Mouse (Mus musculus): ENCODE measurements around the gene Thy1.

The Thy1 gene

DNA sequence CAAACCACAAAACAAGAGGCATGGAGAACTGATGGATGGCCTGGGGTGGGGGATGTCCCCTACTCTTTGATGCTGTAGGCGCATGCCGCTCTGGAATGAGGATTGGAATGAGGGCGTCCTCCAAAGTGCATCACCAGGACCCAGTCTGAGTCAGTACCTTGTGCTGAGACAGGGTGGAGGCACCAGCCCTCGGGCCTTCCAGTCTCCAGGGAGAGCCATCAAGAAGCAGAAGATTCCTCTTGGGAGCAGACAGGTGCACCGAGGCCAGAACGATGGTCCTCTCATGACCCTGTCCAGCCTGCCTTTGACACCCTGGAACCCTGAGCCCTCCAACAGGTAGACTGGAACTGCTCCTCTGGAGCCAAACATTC, 24.8 kb downstream of the Thy1 start:
- no peak for DNase-seq

DNA sequence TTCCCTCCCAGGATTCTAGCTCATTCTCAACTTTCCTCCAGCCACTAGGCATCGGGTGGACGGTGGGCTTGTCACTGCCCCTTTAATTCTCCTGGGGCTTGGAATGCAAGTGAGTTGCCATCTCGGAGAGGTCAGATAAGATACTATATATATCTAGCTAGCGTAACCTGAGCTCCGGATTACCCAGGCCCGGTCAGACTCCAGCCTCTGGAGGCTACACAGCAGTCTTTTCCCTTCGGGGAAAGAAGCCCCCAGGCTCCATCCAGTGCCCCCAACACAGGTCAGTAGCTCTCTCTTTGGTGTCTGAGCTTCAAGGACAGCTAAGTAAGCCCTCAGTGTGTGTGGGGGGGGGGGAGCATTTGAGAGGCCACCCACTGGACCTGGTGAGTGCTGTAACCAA, 26.1 kb downstream of the Thy1 start:
- no peak for DNase-seq

DNA sequence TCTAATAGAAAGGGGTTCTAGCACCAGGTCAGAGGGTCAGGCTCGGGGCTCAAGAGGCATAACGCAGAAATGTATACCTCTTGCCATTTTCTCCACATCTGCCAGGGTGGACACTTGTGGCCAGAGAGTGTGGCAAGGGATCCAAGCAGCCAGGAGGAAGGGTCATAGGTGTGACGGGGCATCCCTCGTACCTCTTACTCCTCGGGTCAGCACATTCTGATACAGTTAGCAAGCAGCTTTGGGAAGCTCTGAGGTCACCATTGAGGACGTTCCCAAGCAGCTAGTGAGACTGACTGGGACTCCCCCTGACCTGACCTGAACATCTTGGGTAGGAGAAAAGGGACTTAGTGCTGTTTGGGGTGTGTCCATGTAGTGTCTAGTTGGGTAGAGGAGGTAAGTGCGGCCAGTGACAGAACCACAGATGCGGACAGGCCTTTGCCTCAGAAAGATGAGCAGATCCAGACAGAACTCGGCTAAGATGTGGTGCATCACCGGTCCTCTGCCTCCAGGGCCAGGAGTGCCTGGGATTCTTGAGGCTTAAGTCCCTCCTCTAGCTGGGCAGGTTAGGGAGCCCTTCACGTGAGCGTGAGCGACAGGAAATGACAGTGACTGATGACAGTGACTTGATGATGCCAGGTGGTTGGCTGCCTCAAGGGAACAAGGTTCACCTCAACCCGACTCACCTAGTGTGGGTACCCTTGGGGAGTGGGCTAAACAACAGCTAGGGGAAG, 27.1 kb downstream of the Thy1 start:
- no peak for DNase-seq

DNA sequence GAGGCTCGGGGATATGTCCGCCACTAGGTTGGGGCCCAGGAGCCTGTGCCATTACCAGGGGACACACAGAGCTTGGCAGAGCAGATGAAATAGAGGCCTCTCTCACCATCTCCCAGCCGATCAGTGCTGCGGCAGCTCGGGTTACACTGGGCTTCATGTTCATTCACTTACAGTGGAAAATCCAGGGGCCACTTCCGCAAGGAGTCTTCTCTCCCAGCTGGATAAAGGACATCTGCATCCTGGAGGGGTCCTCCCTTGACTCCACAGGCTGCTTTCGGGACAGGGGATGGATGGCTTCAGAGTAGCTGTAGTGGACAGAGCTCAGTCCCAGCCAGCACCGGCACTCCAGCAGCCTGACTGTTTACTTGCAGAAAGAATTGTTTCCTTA, 27.7 kb downstream of the Thy1 start:
- DNase-seq: no peak

DNA sequence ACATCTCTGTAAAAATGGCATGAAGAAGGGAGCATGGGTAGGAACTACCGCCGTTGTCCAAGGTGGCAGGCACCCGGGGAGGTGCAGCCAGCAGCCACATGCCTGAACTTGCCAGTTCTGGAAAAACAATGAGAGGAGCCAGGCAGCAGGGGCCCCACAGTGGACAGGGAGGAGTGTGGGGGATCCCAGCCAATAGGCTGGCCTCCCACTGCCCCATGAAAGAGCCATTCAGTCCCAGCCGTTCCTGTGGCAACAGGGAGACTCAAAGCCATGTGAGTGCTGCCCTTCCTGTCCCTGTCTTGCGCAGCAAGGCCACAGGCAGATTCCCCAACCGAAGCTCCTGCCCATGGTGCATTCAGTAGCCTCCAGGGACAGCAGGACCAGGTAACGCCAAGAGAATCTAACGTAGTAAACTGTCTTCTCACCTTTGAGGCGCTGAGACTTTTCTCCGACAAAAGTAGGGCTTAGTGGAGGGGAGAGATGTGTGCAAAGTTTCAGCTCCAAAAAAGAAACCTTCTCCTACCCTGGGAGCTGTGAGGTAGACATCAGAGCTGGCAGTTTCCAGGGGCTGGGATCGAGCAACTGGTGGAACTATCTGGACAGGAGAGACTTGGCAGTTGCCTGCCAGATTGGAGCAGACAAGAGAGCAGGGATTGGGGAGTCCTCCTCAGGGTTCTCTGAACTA, 28.9 kb downstream of the Thy1 start:
- DNase-seq: no peak

DNA sequence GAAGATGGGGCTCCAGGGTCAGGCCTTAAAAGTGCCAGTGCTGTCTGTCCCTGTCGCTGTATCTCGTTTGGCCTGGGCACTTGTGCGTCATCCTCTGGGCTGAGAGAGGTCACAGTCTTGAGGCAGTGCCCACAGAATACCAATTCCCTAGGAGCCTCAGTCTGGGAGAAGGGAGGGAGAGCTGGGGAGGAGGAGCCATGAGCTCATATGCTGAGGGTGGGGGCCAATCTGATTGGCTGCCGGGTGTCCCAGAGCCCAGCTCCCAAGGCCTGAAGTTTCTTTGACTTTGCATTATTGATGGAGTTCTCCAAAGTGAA, 29.4 kb downstream of the Thy1 start:
- no peak for DNase-seq

DNA sequence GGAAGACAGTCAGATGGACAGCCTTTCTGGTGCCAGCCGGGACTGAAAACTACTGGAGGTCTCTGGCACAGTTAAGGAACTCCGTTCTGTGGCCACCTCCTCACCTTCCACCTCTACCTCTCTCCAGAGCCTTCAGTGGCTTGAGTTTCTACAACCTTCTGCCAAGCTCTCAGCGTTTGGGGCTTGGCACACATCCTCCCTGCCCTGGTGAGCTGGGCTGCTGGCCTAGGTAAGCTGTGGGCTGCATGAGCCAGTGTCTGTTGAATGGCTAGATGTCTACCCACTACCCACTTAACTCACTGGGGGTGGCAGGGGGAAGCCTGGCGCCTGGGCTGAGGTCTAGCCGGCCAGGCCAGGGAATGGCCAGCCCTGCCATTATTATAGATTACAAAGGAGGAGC, 29.9 kb downstream of the Thy1 start:
- peak; percentile 64 for DNase-seq

DNA sequence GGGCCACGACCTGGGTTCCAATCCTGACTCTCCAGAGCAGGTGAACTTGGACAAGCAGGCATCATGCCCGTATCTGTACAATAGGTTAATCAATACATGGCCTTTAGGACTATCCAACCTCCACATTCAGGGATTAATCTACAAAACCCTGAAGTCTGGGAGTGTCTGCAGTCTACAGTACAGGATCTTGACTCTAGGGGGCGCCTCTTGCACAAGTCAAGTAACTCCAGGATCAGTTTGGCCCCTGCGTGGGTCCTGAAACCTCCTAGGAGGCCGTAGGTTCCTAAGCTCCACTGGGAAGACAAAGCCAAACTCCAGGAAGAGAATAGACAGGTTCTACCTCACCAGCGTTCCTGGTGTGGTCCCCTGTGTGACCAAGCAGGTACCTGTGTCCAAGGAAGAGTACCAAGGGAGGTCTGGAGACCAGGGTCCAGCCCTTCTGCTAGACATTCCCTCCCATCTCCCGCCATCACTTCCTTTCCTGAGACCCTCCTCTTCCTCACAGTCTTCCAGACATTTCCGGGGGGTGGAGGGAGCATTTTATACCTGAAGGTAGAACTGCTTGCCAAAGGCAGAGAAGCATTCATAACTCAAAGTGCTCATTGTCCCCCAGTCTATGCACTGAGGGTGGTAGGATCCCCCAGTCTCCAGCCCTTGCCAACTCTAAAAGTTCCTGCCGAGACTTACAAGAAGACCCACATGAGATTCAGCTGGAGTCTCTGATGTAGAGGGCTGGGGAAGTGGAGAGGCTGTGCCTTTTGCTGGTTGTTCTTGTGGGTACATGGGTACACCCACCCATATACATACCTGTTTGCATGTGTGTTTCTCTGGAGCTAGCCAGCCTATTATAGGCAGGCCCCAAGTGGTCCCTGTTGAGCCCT, 31.5 kb downstream of the Thy1 start:
- DNase-seq: peak in 1 of 2 experiments; percentile 56

DNA sequence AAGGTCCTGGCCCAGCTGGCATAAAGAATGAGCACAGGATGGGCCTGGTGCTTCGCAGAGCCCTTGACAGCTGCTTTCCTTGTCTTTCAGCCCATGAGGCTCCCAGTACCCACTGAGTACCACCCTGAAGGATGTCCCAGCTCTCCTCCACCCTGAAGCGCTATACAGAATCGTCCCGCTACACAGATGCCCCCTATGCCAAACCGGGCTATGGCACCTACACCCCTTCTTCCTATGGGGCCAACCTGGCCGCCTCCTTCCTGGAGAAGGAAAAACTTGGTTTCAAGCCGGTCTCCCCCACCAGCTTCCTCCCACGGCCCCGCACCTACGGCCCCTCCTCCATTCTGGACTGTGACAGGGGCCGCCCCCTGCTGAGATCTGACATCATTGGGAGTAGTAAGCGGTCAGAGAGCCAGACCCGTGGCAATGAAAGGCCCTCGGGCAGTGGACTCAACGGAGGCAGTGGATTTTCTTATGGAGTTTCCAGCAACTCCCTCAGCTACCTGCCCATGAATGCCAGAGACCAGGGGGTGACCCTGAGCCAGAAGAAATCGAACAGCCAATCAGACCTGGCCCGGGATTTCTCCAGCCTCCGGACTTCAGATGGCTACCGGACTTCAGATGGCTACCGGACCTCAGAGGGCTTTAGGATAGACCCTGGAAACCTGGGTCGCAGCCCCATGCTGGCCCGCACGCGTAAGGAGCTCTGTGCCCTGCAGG, 32.3 kb downstream of the Thy1 start:
- DNase-seq: no peak

DNA sequence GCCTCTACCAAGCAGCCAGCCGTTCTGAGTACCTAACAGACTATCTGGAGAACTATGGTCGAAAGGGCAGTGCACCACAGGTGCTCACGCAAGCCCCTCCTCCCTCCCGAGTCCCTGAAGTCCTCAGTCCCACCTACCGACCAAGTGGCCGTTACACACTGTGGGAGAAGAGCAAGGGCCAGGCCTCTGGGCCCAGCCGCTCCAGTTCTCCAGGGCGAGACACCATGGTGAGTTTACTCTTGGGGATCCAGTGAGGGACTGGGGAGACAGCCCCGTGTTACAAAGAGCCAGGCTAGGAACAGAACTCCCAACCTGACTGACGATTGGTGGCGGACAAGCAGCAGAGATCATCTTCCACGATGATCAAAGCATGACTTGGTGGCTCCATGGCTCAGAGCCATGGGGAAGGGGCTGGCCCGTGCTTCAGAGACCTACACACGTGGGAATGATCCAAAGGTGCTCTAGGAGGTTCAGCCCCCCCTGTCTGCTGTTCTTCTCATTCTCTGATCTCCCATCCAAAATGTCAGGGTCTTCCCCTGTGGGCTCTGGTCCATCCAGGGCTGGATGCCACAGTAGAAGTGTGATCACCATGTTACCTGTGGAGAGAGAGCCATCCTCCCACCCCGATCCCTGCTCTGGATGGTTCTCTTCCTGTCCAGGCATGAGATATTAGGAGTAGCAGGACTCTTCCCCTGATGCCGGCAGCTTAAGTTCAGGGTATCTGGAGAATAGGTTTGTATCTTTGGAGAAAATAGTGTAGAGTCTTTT, 33.0 kb downstream of the Thy1 start:
- no peak for DNase-seq

DNA sequence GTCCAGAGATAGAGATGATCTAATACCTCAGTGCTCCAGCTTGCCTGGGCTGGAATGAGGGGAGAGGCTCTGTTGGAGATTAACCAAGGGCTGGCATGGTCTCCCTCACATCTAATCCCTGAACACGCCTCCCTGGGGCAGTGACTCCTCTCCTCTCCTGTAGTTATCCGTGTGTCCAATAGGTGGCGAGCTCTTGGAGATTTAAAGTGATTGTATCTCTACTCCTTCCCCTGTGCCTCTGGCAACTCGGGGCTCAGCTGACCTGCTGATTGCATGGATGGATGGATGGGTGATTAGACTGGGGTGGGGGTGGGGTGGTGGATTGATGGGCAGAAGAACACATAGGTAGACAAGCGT, 33.6 kb downstream of the Thy1 start:
- peak; percentile 63 to 74 for DNase-seq

DNA sequence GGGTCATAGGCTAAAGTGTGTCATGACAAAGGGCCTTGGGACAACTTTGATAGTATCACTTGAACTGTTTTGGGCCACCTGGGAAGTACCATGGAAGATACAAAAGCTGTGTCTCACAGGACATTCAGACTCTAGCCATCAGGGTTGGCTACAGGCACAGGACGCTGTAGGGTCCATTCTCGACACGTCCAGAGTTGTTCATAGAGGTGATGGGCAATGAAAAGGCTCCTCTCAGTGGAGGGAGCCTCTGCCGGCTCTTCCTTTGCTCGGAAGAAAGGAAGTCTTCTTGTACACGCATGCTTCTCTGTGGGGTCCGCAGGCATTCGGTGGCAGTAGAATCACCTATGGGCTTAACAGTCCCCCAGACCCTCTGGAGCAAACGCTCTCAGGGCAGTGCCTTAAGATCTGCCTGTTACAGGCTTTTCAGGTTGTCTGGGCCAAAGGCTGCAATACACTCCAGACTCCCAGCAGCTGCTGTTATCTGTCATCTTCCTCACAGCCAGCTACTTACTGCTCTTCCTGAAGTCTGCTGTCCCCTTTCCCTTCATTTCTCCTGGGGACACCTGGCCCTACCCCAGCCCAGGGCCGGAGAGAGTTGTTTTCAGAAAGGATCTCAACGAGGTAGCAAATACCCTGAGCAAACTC, 34.2 kb downstream of the Thy1 start:
- DNase-seq: no peak

DNA sequence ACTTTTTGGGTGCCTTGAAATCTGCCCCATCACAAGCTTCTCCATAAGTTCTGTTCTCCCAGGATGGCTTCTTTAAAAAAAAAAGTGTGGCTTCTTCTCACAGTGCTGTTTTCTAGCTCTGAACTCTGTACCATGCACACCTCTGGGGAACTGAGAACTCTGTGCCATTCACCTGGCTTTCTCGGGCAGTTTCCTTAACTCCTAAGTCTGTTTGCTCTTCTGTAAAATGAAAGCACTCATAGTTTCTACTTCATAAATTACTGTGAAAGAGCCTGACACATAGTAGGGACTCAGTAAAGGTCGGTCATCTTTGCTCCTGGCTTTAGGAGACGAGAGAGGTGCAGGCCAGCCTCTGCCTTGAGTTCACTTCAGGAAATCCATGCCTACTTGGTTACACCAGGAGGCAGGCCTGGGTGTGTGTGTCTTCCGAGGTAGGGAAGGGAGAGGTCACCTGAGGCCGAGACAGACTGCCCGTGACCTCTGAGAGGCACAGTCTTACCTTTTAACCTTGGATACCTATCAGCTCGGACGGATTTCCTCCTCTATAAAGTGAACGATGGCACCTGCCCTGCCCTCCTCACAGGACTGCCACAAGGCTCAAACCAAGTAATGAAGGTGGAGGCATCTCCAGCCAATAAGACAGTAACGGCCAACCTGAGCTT, 35.1 kb downstream of the Thy1 start:
- DNase-seq: no peak

DNA sequence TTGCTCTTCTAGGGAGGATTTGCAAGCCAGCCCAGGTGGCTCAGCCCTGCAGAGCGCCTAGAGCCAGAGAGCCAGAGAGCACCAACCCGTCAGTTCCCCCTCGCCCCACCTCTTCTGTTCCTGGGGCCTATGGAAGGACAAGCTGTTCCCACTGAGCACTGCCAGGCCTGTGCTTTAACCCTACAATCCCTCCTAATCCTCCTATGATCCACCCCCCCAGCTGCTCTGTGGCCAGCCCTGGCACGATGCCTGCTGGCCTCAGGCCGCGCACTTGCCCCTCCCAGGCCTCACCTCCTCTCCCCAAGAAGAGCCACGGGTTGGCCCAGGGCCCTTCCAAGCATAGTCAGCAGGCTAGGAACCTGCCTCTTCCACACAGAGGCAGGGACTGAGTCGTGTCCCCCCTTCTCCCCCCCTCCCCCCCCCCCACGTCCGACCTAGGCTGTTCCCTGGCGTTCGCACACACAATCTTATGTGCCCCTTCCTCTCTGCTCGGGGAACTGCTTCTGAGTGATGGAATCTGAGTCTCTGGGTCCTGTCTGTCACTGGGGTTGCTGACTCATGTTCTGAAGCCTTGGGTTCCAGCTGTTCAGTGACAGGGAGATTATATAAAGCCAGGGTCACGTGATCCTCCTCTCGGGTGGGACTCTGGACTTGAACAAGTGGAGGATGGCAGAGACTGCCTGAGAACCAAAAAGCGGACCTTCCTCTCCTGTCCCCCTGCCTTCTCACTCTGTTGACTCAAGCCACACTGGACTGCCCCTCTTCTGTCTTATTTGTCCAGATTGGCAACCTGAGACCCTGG, 36.0 kb downstream of the Thy1 start:
- DNase-seq: peak; percentile 91 to 92

DNA sequence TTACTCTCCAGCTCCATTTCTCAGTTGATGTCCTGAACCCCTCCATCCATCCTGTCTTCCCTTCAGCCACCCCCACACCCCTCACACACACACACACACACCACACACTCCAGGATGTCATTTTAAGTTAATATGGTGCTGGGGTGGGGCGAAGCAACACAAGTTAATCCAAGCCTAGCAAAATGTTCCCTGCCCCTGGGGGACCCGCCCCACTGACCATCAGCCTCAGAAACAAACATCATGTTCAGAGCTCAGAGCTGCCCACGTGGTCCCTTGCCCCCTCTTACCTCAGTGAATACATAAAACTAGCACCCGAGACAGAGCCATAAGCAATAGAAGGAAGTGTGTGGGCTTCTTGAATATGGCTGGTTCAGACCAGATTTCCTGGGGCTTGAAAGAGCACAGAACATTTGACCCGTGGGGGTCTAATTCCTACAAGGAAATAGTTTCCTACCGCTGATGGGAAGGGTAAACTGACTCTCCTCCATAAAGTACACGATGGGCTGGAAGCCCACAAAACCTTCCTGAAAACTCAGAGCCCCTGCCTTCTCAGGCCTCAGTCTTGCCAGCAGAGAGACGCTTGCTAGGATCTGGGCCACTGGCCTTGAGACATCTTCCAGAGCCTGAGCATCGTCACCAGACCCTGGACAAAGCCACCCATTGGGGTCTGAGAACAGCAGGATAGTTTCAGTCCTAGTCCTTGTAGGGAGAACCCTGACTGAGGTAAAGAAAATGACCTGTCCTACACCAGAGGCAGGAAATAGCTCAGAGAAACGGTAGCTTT, 37.0 kb downstream of the Thy1 start:
- peak in 1 of 2 experiments; percentile 5 for DNase-seq

DNA sequence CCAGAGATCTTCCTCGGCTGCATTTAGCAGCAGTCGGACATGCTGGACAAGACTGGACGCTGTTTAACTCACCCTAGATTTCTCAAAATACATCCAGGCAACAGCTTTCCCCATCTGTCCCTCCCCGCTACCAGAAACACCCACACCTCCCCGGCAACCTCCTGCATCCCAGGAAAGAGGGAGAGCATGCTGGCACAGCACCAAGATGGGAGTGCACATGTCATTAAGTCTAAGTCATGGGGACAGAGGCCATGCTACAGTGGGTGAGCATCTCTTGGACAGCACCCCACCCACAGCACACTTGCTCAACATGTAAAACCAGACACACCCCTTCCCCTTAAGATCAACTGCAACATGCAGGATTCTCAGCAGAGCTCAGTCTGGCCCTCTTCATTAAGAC, 37.8 kb downstream of the Thy1 start:
- peak in 1 of 2 experiments; percentile 16 for DNase-seq

DNA sequence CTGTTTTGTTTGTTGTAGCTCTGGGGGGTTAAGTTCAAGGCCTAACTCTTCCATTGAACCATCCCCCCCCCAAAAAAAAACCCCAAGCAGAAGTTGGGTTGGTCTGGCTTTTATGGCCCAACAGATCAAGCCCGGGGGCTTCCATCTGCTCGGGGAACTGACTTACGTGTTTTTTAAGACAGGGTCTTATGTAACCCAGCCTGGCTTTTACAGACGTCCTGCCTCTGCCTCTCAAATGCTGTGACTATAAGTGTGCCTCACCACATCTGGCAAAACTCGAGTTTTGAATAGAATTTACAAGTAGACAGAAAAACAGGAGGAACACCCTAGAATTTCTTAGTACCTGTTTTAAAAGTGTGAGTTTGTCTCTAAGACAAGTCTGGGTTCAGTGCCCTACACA, 38.4 kb downstream of the Thy1 start:
- DNase-seq: no peak

DNA sequence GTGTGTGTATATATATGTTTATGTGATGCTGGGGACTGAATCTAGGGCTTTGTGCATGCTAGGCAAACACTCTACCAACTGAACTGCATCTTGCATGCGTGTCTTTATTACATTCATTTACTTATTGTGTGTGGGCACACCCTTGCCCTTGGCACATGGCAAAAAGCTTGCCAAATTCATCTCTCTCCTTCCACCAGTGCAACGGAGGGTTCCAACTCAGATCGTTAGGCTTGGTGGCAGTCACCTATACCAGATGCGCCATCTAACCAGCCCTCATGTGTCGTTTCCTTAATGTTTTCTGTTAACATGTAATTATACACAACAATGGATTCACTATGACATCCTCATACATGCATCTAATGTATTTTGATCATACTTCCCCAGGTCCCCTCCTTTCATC, 39.1 kb downstream of the Thy1 start:
- no peak for DNase-seq

DNA sequence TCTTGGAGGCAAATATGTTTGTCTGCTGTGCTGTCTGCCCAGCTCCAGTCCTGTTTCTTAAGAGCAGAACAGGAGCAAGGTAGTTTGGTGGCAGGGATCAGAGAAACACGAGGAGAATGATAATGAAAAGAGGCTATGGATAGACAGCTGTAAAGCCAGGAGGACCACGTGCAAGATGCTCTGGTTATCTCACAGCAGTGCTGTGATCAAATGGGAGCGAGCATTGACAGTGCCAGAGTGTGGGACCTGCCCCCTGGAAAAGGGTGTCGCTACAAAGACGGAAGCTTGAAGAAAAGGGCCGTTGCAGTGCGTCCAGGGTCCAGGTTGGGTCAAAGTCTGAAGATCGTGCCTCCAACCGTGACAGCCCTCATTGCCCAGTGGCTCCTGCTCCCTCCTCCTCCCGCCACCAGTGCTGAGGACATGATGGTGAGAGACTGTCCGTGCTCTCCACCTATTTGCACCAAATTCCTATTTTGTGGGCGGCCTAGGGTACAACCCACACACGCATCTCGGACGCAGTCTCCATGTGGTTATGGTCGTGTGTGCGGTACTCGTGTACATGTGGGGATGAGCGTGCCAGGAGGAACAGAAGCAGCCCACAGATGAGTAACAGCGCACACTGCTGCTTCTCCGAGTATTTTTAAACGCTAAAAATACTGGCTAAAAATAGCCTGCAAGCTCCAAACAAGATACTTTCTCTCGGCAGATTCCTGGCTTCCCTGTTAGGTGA, 40.4 kb downstream of the Thy1 start:
- DNase-seq: peak in 1 of 2 experiments; percentile 38
